Mouse (Mus musculus): ENCODE data around the gene Gm20696.

- TF ChIP-seq POLR2A (IDR thresholded peaks at IDR 0.05; ENCODE audit: borderline replicate concordance, low read depth, low read length) (no peak), CTCF (IDR thresholded peaks at IDR 0.05; ENCODE audit: low read depth, low read length) (no peak)
Measured at GRCm38 (mm10) chr6:99350156-99350555, 316.4 kb downstream of the Gm20696 start.

All from bone marrow macrophage, adult 2 months (primary cell).